Mouse (Mus musculus): ENCODE data around the gene Tmem158. TPM values are rescaled to one million over a fixed set of nuclear protein-coding genes. Genes with fewer than 3 reads are reported as not detected.

Tmem158 gene
- total RNA-seq (2021), result 1 to 10 TPM; 4.5 to 6.5 TPM
- long read RNA-seq, experiment 1, transcript Tmem158-201 (1 exons, 1,712 nt), result major isoform, 5 of 5 reads
- long read RNA-seq, experiment 1, partial matches to known transcripts, result 0 of 5 reads
- long read RNA-seq, experiment 1, other reads (novel, unspliced or antisense), result 0 of 5 reads
- long read RNA-seq, experiment 2, result 0 reads

- DNase-seq, result peak; percentile 85 to 86
These were observed at the start of gene Tmem158 for GRCm38 (mm10) chr9:123260611-123261021. Gene Tmem158 (minus strand): TSS chr9:123260764.

GRCm38 (mm10) chr9:123309685-123310365 lies 49.3 kb upstream of the Tmem158 start:
- DNase-seq, result no peak

- no peak for DNase-seq
These were observed 48.5 kb upstream of the Tmem158 start for GRCm38 (mm10) chr9:123309073-123309472.

GRCm38 (mm10) chr9:123304917-123305316 lies 44.4 kb upstream of the Tmem158 start:
- DNase-seq, result no peak

GRCm38 (mm10) chr9:123303952-123304351 lies 43.4 kb upstream of the Tmem158 start:
- no peak for DNase-seq

- no peak for DNase-seq
These were observed 42.3 kb upstream of the Tmem158 start for GRCm38 (mm10) chr9:123302759-123303313.

- no peak for DNase-seq
These were observed 37.3 kb upstream of the Tmem158 start for GRCm38 (mm10) chr9:123297862-123298261.

GRCm38 (mm10) chr9:123296229-123296628 lies 35.7 kb upstream of the Tmem158 start:
- DNase-seq, result no peak

- peak; percentile 22 to 46 for DNase-seq
These were observed 34.0 kb upstream of the Tmem158 start for GRCm38 (mm10) chr9:123294581-123294980.

- DNase-seq, result no peak
These were observed 27.8 kb upstream of the Tmem158 start for GRCm38 (mm10) chr9:123288378-123288777.

GRCm38 (mm10) chr9:123285623-123286022 lies 25.1 kb upstream of the Tmem158 start:
- no peak for DNase-seq

- DNase-seq, result no peak
These were observed 20.2 kb upstream of the Tmem158 start for GRCm38 (mm10) chr9:123280775-123281174.

- DNase-seq, result no peak
These were observed 17.4 kb upstream of the Tmem158 start for GRCm38 (mm10) chr9:123278003-123278402.

GRCm38 (mm10) chr9:123275373-123275772 lies 14.8 kb upstream of the Tmem158 start:
- no peak for DNase-seq

GRCm38 (mm10) chr9:123274674-123275073 lies 14.1 kb upstream of the Tmem158 start:
- DNase-seq, result no peak

GRCm38 (mm10) chr9:123273876-123274275 lies 13.3 kb upstream of the Tmem158 start:
- no peak for DNase-seq

- DNase-seq, result no peak
These were observed 11.0 kb upstream of the Tmem158 start for GRCm38 (mm10) chr9:123271552-123271951.

- DNase-seq, result no peak
These were observed 9.5 kb upstream of the Tmem158 start for GRCm38 (mm10) chr9:123269906-123270558.

- no peak for DNase-seq
These were observed 511 bp downstream of the Tmem158 start for GRCm38 (mm10) chr9:123259896-123260610.

- peak; percentile 76 to 84 for DNase-seq
These were observed 1.1 kb downstream of the Tmem158 start for GRCm38 (mm10) chr9:123259461-123259895.

GRCm38 (mm10) chr9:123258796-123259195 lies 1.8 kb downstream of the Tmem158 start:
- no peak for DNase-seq

GRCm38 (mm10) chr9:123255736-123256135 lies 4.8 kb downstream of the Tmem158 start:
- no peak for DNase-seq
